Mouse (Mus musculus) midbrain, embryonic 13.5 days (tissue): Measurements from ENCODE around the gene Cpsf3. TPM values are rescaled to one million over a fixed set of nuclear protein-coding genes. Genes with fewer than 3 reads are reported as not detected.

Experiments used
- ATAC-seq: fragments of 200-750 bp; cut with Nextera tagmentation; 2 replicates; pipeline ENCODE4 v1.8.0; 2017; ENCODE audit warnings: mild to moderate bottlenecking, moderate TSS enrichment, moderate library complexity
- H3K27ac ChIP-seq: fragments of 300-500 bp; sonication (generic); 2 replicates; pipeline ENCODE4 v1.5.1; 2015; ENCODE audit warnings: inconsistent platforms, mild to moderate bottlenecking, moderate library complexity
- H3K27me3 ChIP-seq: fragments of 300-500 bp; sonication (generic); 2 replicates; pipeline ENCODE4 v1.6.1; 2015; ENCODE audit warnings: mild to moderate bottlenecking, inconsistent platforms
- H3K36me3 ChIP-seq: fragments of 300-500 bp; sonication (generic); 2 replicates; pipeline ENCODE4 v1.6.1; 2015; ENCODE audit warnings: mild to moderate bottlenecking, inconsistent platforms
- H3K4me1 ChIP-seq: fragments of 300-500 bp; sonication (generic); replicated peaks from 2 replicates; pipeline ENCODE4 v1.6.1; 2015; ENCODE audit warnings: inconsistent platforms
- H3K4me2 ChIP-seq: fragments of 300-500 bp; sonication (generic); replicated peaks from 2 replicates; pipeline ENCODE4 v1.6.1; 2015; ENCODE audit warnings: moderate library complexity, mild to moderate bottlenecking, inconsistent platforms
- H3K4me3 ChIP-seq: fragments of 300-500 bp; sonication (generic); replicated peaks from 2 replicates; pipeline ENCODE4 v1.5.1; 2015; ENCODE audit warnings: mild to moderate bottlenecking, inconsistent platforms
- H3K9ac ChIP-seq: fragments of 300-500 bp; sonication (generic); replicated peaks from 2 replicates; pipeline ENCODE4 v1.6.1; 2015; ENCODE audit warnings: mild to moderate bottlenecking, inconsistent platforms
- H3K9me3 ChIP-seq: fragments of 300-500 bp; sonication (generic); 2 replicates; pipeline ENCODE4 v1.6.1; 2016; ENCODE audit warnings: mild to moderate bottlenecking, inconsistent platforms
- WGBS: fragments of 180-500 bp; shearing (Covaris S2); methylation state at CpG from one replicate; pipeline ENCODE4 v1.1.7; 2015; 5-methylcytosine and 5-hydroxymethylcytosine counted together
- polyA plus RNA-seq: library from polyadenylated mRNA; unstranded; fragments of >200 nt; fragmentation: Nextera tagmentation; extraction: Ambion mirVana; gene quantifications from 2 replicates; pipeline ENCODE4 v1.2.1, GENCODE M21; 2015

Cpsf3 gene
- 116 and 119 TPM in 2 replicates for polyA plus RNA-seq

GRCm38 (mm10) chr12:21284761-21285441 is at the start of gene Cpsf3:
Gene Cpsf3 (plus strand): TSS chr12:21285391.
- 57% methylated on average over 11 of the region's 11 CpGs for WGBS
- Histone ChIP-seq H3K4me3 (peak within 1 kb of the TSS; percentile 71), H3K9ac (peak within 1 kb of the TSS; percentile 82), H3K27me3 (no peaks in the 10 kb centered on the region), H3K4me1 (peaks cover 30% of the 10 kb centered on the region), H3K36me3 (0 out of 2 replicates have a peak, but pooled peaks cover 3% of the 10 kb centered on the region), H3K4me2 (peak within 1 kb of the TSS; percentile 78), H3K9me3 (no peaks in the 10 kb centered on the region), H3K27ac (peak within 1 kb of the TSS; percentile 90)
- no peak for ATAC-seq

DNA sequence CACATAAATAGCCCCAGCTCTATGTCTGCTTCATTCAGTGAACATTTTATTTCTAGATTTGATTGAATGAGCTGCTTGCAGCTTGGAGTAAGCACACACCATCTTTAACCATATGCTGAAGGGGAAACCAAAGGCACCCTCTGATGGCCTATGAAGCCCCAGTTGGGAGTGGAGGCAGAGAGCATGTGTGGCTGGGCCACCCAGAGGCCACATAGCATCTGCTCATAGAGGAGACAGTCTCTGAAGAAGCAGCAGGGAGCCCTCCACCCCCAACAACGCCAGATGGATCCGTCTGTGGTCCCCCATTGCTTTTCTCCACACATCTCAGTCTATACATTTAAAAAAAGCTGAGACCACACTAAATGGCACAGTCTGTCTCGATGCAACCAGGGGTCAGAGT is 43.2 kb upstream of the Cpsf3 start:
- Histone ChIP-seq H3K4me3 (no peak overlapping the region), H3K36me3 (peaks cover 82% of the 10 kb centered on the region), H3K27me3 (no peaks in the 10 kb centered on the region), H3K9me3 (no peaks in the 10 kb centered on the region), H3K9ac (no peak overlapping the region), H3K4me1 (no peaks in the 10 kb centered on the region), H3K27ac (no peak overlapping the region), H3K4me2 (no peak overlapping the region)
- WGBS: 65% methylated on average over 3 of the region's 3 CpGs
- no peak for ATAC-seq

DNA sequence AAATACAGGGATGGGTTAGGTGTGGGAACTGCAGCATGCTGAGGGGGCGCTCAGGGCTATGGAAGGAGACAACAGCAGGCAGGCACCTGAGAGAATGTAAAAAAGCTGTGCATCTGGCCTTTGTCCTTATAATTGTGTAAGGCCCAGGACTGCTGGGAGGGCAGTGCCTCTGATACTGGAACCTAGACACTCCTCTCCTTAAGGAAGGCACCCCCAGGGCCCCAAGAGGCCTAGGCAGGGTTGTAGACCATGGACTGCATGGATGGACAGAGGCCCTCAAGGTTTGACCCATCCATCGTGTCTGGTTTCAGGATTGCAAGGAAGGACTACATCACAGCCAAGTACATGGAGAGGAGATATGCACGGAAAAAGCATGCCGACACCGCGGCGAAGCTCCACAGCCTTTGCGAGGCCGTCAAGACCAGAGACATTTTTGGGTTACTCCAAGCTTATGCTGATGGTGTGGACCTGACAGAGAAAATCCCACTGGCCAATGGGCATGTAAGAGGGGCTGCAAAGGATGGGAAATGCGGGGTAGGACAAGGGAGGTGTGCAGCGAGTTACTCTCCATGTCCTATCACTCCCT is 40.7 kb upstream of the Cpsf3 start:
- Histone ChIP-seq H3K36me3 (peaks cover 80% of the 10 kb centered on the region), H3K27ac (no peak overlapping the region)
- WGBS: 97% methylated on average over 11 of the region's 11 CpGs

GRCm38 (mm10) chr12:21247711-21248392 is 37.3 kb upstream of the Cpsf3 start:
- 91% methylated on average over 7 of the region's 7 CpGs for WGBS

More for the DNA sequence above, 40.7 kb upstream of the Cpsf3 start:
- Histone ChIP-seq H3K27me3 (no peaks in the 10 kb centered on the region), H3K4me3 (no peak overlapping the region), H3K4me2 (no peak overlapping the region), H3K4me1 (no peaks in the 10 kb centered on the region), H3K9me3 (no peaks in the 10 kb centered on the region), H3K9ac (no peak overlapping the region)
- ATAC-seq: no peak

DNA sequence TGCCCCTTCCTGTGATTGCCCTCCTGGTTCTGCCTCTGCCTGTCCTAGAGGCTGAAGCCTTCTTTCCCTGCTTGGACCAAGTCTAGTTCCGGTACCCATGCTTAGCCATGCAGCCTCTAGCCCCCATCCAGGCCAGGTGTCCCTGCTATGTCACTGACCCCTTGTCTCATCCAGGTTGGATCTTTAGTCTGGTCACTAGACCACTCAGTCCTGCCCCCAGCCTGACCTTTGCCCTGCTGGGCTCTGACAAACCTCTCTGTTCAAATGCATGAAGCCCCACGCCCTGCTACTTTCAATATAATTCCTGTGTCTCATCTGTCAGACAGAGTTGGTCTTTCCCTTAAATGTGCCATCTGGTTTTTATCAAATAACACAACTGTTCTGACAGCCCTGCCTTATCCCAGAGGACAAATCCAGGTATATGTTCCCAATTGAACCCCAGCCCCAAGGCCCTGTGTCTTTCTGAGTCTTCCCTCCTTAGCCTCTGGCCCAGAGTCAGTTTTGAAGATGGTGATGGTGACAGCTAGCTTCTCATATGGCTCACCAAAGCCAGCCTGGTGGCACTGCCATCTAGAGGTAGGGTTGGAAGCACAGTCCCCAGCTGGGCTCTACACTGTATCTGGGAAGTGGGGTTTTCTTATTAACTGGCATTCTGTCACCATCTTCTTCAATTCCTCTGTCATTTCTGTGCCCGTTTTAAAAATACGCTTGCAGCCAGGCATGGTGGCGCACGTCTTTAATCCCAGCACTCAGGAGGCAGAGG is 24.5 kb upstream of the Cpsf3 start:
- no peak overlapping the region for H3K4me3 ChIP-seq
- H3K9ac ChIP-seq: no peak overlapping the region
- peaks cover 88% of the 10 kb centered on the region for H3K36me3 ChIP-seq
- no peak overlapping the region for H3K4me2 ChIP-seq
- no peaks in the 10 kb centered on the region for H3K4me1 ChIP-seq
- 96% methylated on average over 6 of the region's 6 CpGs for WGBS
- ATAC-seq: 0 out of 2 replicates have a peak, but pooled peaks have one; percentile 37
- H3K9me3 ChIP-seq: no peaks in the 10 kb centered on the region
- H3K27ac ChIP-seq: no peak overlapping the region
- H3K27me3 ChIP-seq: no peaks in the 10 kb centered on the region

More at GRCm38 (mm10) chr12:21247711-21248392, 37.3 kb upstream of the Cpsf3 start:
- Histone ChIP-seq H3K4me3 (no peak overlapping the region), H3K27ac (no peak overlapping the region), H3K36me3 (peaks cover 95% of the 10 kb centered on the region), H3K9me3 (no peaks in the 10 kb centered on the region), H3K4me1 (no peaks in the 10 kb centered on the region), H3K4me2 (no peak overlapping the region), H3K27me3 (no peaks in the 10 kb centered on the region), H3K9ac (no peak overlapping the region)
- ATAC-seq: no peak

GRCm38 (mm10) chr12:21261521-21261920 is 23.7 kb upstream of the Cpsf3 start:
- Histone ChIP-seq H3K36me3 (peaks cover 88% of the 10 kb centered on the region), H3K9ac (no peak overlapping the region), H3K27ac (no peak overlapping the region), H3K4me3 (no peak overlapping the region), H3K4me2 (no peak overlapping the region), H3K9me3 (no peaks in the 10 kb centered on the region), H3K4me1 (no peaks in the 10 kb centered on the region), H3K27me3 (no peaks in the 10 kb centered on the region)
- no peak for ATAC-seq
- WGBS: 95% methylated on average over 4 of the region's 4 CpGs

DNA sequence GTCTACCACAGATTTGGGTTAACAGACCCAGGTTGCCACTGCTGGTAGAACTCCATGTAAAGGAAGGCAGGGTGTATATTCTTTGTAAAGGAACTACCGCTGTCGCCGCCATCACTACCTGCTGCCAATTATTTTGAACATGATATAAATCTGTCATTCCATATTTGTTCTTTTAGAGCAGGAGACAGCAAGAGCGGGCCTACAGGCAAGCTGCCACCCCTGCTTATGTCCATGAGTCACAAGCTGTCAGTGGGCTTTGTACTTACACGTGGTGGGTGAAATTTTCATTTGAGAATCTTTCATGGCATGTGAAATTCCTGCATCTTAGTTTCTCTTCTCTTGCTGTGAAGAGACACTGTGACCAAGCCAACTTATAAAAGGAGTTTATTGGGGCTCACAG is 21.9 kb upstream of the Cpsf3 start:
- no peak overlapping the region for H3K4me2 ChIP-seq
- no peaks in the 10 kb centered on the region for H3K4me1 ChIP-seq
- H3K9me3 ChIP-seq: no peaks in the 10 kb centered on the region
- no peaks in the 10 kb centered on the region for H3K27me3 ChIP-seq
- H3K4me3 ChIP-seq: no peak overlapping the region
- 98% methylated on average over 5 of the region's 5 CpGs for WGBS
- no peak overlapping the region for H3K27ac ChIP-seq
- ATAC-seq: no peak
- no peak overlapping the region for H3K9ac ChIP-seq
- peaks cover 83% of the 10 kb centered on the region for H3K36me3 ChIP-seq

DNA sequence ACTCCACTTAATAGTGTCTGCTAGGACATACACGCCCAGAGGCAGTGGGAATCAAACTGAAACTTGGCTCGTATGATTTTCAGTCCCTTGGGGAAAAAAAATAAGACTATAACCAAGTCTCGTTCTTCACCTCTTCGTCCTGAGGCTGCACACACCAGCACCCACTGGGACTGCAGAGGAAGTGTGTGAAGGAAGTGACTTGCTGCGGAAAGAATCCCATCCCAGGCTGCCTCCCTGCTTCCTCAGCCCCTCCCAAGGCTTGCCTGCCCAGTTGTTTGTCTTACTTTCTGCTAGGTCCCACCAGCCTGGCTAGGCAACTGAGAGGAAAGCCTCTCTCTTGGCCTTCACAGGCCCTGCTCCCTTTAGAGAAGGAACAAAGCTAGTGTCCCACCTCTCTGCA is 20.9 kb upstream of the Cpsf3 start:
- Histone ChIP-seq H3K27ac (no peak overlapping the region), H3K4me1 (no peaks in the 10 kb centered on the region), H3K27me3 (no peaks in the 10 kb centered on the region), H3K9ac (no peak overlapping the region), H3K36me3 (peaks cover 85% of the 10 kb centered on the region), H3K9me3 (no peaks in the 10 kb centered on the region), H3K4me2 (no peak overlapping the region), H3K4me3 (no peak overlapping the region)
- WGBS: 89% methylated on average over 5 of the region's 5 CpGs
- no peak for ATAC-seq

GRCm38 (mm10) chr12:21264970-21265369 is 20.2 kb upstream of the Cpsf3 start:
- Histone ChIP-seq H3K4me1 (no peaks in the 10 kb centered on the region), H3K27ac (no peak overlapping the region), H3K9ac (no peak overlapping the region), H3K4me2 (no peak overlapping the region), H3K4me3 (no peak overlapping the region), H3K36me3 (peaks cover 78% of the 10 kb centered on the region), H3K27me3 (no peaks in the 10 kb centered on the region), H3K9me3 (no peaks in the 10 kb centered on the region)
- 88% methylated on average over 3 of the region's 3 CpGs for WGBS
- no peak for ATAC-seq

DNA sequence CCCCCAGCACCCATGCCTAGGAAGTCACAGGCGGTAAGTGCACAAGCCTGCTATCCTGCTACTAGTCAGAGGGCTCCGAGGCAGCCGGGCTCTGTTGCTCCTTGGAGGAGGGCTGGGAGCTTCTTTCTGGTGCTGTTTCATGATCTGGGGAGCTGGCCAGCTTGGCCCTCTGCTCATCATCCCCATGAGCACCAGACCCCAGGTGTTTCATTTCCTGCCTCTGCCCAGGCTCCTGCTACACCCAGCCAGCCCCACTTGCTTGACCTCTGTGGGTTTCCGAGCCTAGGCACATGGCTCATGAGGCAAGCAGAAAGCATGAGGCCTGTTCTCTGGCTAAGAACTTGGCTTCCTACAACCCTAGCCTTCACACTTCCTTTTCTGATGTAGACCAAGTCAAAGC is 19.7 kb upstream of the Cpsf3 start:
- no peak for ATAC-seq
- peaks cover 78% of the 10 kb centered on the region for H3K36me3 ChIP-seq
- WGBS: 96% methylated on average over 4 of the region's 4 CpGs
- H3K9ac ChIP-seq: no peak overlapping the region
- H3K4me1 ChIP-seq: no peaks in the 10 kb centered on the region
- H3K27me3 ChIP-seq: no peaks in the 10 kb centered on the region
- H3K4me3 ChIP-seq: no peak overlapping the region
- H3K4me2 ChIP-seq: no peak overlapping the region
- no peak overlapping the region for H3K27ac ChIP-seq
- no peaks in the 10 kb centered on the region for H3K9me3 ChIP-seq

DNA sequence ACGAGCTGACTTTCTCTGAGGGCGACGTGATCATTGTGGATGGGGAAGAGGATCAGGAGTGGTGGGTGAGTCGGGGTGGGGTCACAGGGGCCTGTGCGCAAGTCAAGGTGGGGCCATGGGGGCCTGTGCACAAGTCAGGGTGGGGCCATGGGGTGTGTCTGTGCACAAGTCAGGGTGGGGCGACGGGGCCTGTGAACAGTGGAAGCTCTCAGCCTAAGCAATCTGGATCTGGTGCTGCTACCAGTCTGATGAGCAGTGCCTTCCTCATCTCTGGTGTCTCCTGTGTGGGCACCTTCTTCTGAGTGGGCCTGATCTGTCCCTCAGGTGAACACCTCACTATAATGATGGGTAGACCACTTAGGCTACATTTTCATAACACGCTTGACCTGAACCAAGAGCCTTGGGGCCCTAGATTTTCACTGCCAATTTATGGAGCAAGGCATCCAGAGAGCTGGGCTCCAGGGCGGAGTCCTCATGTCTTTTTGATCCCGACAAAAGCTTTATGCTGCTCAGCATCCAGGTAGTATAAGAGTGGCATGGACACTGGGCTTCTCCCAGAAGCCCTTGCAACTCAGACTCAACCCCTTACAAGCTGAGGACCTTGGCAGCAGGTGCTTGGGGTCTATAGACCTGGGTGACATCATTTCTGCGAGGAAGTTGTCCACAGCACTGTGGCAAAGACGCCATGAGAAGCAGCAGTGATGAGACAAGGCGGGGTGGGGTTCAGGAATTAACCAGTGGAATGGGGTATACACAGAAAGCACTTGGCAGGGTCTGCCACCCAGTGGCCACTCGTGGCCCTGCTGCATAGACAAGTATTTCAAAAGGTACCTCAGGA is 19.0 kb upstream of the Cpsf3 start:
- 76% methylated on average over 14 of the region's 14 CpGs for WGBS
- H3K4me3 ChIP-seq: no peak overlapping the region
- peaks cover 79% of the 10 kb centered on the region for H3K36me3 ChIP-seq
- H3K27ac ChIP-seq: no peak overlapping the region
- no peaks in the 10 kb centered on the region for H3K9me3 ChIP-seq
- no peak overlapping the region for H3K4me2 ChIP-seq
- no peaks in the 10 kb centered on the region for H3K27me3 ChIP-seq
- H3K4me1 ChIP-seq: no peaks in the 10 kb centered on the region
- ATAC-seq: peak; percentile 87
- no peak overlapping the region for H3K9ac ChIP-seq
